Mouse (Mus musculus) activated CD4-positive, CD25-positive, alpha-beta regulatory T cell, adult 4 months (primary cell): ENCODE results near the gene Il25. TPM values are rescaled to one million over a fixed set of nuclear protein-coding genes. Genes with fewer than 3 reads are reported as not detected.

Source experiments
- polyA plus RNA-seq, 2 experiments: library from polyadenylated mRNA; unstranded; fragments of 100-300 nt; shearing (Covaris generic); gene quantifications; one replicate each; pipeline ENCODE4 v1.2.1; 2017

Gene Il25
- polyA plus RNA-seq, 2 experiments from 2014 or later, result not detected

Other genes starting within 250 kb of the Il25 start
- gene 1700123O20Rik, start 246.5 kb upstream of the Il25 start, polyA plus RNA-seq, result 10 to 100 TPM; 91.8 to 93.8 TPM
- gene Acin1, start 245.8 kb upstream of the Il25 start, polyA plus RNA-seq, result 100 to 1,000 TPM; 136 to 148 TPM
- gene Gm29776, start 233.9 kb upstream of the Il25 start, polyA plus RNA-seq, result not detected
- gene Cebpe, start 220.5 kb upstream of the Il25 start, polyA plus RNA-seq, result not detected
- gene Slc7a8, start 150.7 kb upstream of the Il25 start, polyA plus RNA-seq, result not detected
- not detected for gene Rnf212b, start 118.6 kb upstream of the Il25 start, polyA plus RNA-seq
- gene Homez, start 61.7 kb upstream of the Il25 start, polyA plus RNA-seq, result 1 to 10 TPM; 5.1 to 8.0 TPM
- gene Ppp1r3e, start 55.1 kb upstream of the Il25 start, polyA plus RNA-seq, result under 1 TPM in 1 of 2 experiments, not detected in 1; 0.93 TPM
- gene Bcl2l2, start 49.3 kb upstream of the Il25 start, polyA plus RNA-seq, result 1 to 10 TPM; 1.5 to 2.4 TPM
- gene Gm20521, start 49.3 kb upstream of the Il25 start, polyA plus RNA-seq, result not detected
- 10 to 100 TPM; 22.8 to 30.8 TPM for gene Pabpn1, start 40.2 kb upstream of the Il25 start, polyA plus RNA-seq
- 1 to 10 TPM in 1 of 2 experiments, under 1 TPM in 1; 0.52 to 1.1 TPM for gene Slc22a17, start 19.6 kb upstream of the Il25 start, polyA plus RNA-seq
- not detected for gene Efs, start 6.6 kb upstream of the Il25 start, polyA plus RNA-seq
- under 1 TPM in 1 of 2 experiments, not detected in 1; 0.50 TPM for gene Cmtm5, start 3.6 kb downstream of the Il25 start, polyA plus RNA-seq
- gene Myh6, start 34.2 kb downstream of the Il25 start, polyA plus RNA-seq, result not detected
- gene Gm17428, start 44.2 kb downstream of the Il25 start, polyA plus RNA-seq, result not detected
- gene Myh7, start 61.9 kb downstream of the Il25 start, polyA plus RNA-seq, result not detected
- gene Ngdn, start 82.8 kb downstream of the Il25 start, polyA plus RNA-seq, result 100 to 1,000 TPM; 158 to 174 TPM
- gene Zfhx2, start 159.6 kb downstream of the Il25 start, polyA plus RNA-seq, result 1 to 10 TPM; 5.4 to 5.5 TPM
- gene Thtpa, start 162.1 kb downstream of the Il25 start, polyA plus RNA-seq, result 10 to 100 TPM in 1 of 2 experiments, 1 to 10 TPM in 1; 9.6 to 11.9 TPM
- 100 to 1,000 TPM in 1 of 2 experiments, 10 to 100 TPM in 1; 99.1 to 102 TPM for gene Ap1g2, start 173.9 kb downstream of the Il25 start, polyA plus RNA-seq
- not detected for gene Jph4, start 184.2 kb downstream of the Il25 start, polyA plus RNA-seq